Mouse (Mus musculus) left cerebral cortex, adult 18-20 months (tissue): ENCODE results near the gene Itgb2l. TPM values are rescaled to one million over a fixed set of nuclear protein-coding genes. Genes with fewer than 3 reads are reported as not detected.

Experiments used
- DNase-seq, 2 experiments: peaks; one replicate each; pipeline ENCODE4 v3.0.0; 2021 to 2022; ENCODE audit warnings: low spot score in 2 of 2, mixed read lengths in 1 of 2
- total RNA-seq, 2 experiments: library from RNA; stranded (reverse); gene quantifications; 2 replicates each; pipeline ENCODE4 v1.2.3; 2021

The Itgb2l gene
- total RNA-seq, 2 experiments from 2014 or later: not detected

GRCm38 (mm10) chr16:96429046-96429445 lies 14.4 kb downstream of the Itgb2l start:
- no peak for DNase-seq

- no peak for DNase-seq
Observed at GRCm38 (mm10) chr16:96426671-96427070, 16.7 kb downstream of the Itgb2l start.

- no peak for DNase-seq
Observed at GRCm38 (mm10) chr16:96425044-96425443, 18.4 kb downstream of the Itgb2l start.

- no peak for DNase-seq
Observed at GRCm38 (mm10) chr16:96408064-96408465, 35.4 kb downstream of the Itgb2l start.

- DNase-seq: no peak
Observed at GRCm38 (mm10) chr16:96406312-96406711, 37.1 kb downstream of the Itgb2l start.

GRCm38 (mm10) chr16:96402294-96402693 lies 41.1 kb downstream of the Itgb2l start:
- DNase-seq: no peak

GRCm38 (mm10) chr16:96400046-96400445 lies 43.4 kb downstream of the Itgb2l start:
- no peak for DNase-seq

- no peak for DNase-seq
Observed at GRCm38 (mm10) chr16:96398806-96399205, 44.6 kb downstream of the Itgb2l start.

- DNase-seq: no peak
Observed at GRCm38 (mm10) chr16:96396013-96396650, 47.3 kb downstream of the Itgb2l start.

GRCm38 (mm10) chr16:96395516-96395915 lies 47.9 kb downstream of the Itgb2l start:
- DNase-seq: no peak

GRCm38 (mm10) chr16:96391070-96391469 lies 52.3 kb downstream of the Itgb2l start:
- DNase-seq: no peak

GRCm38 (mm10) chr16:96388481-96388880 lies 54.9 kb downstream of the Itgb2l start:
- no peak for DNase-seq

GRCm38 (mm10) chr16:96387685-96388371 lies 55.6 kb downstream of the Itgb2l start:
- DNase-seq: no peak

- DNase-seq: no peak
Observed at GRCm38 (mm10) chr16:96384741-96385140, 58.7 kb downstream of the Itgb2l start.

- no peak for DNase-seq
Observed at GRCm38 (mm10) chr16:96382496-96383181, 60.8 kb downstream of the Itgb2l start.

GRCm38 (mm10) chr16:96381435-96381834 lies 62.0 kb downstream of the Itgb2l start:
- no peak for DNase-seq

- no peak for DNase-seq
Observed at GRCm38 (mm10) chr16:96378111-96378510, 65.3 kb downstream of the Itgb2l start.

- no peak for DNase-seq
Observed at GRCm38 (mm10) chr16:96376342-96376741, 67.1 kb downstream of the Itgb2l start.

GRCm38 (mm10) chr16:96375538-96375937 lies 67.9 kb downstream of the Itgb2l start:
- DNase-seq: no peak

GRCm38 (mm10) chr16:96372752-96373118 lies 70.7 kb downstream of the Itgb2l start:
- DNase-seq: no peak
